Comparison of ENCODE assay signal across 8 mouse cellular contexts in genomic region chr4:117913421-117913820, GRCm38 (mm10). TPM values are rescaled to one million over a fixed set of nuclear protein-coding genes. Genes with fewer than 3 reads are reported as not detected.
DNase-seq lines count a peak whose midpoint lies in the region; ATAC-seq and TF ChIP-seq lines count a peak whose summit lies in the region.

No protein-coding gene starts in this region.

- H3K36me3 ChIP-seq in ES-E14 (ENCODE audit: control insufficient read depth, insufficient read depth, low read length, poor library complexity, severe bottlenecking) = peaks cover 12% of the 10 kb centered on the region
- H3K36me3 ChIP-seq in heart, embryonic 14.5 days (ENCODE audit: control insufficient read depth, insufficient read depth, low read length) = peaks cover 37% of the 10 kb centered on the region
- H3K36me3 ChIP-seq in midbrain, embryonic 11.5 days (ENCODE audit: control insufficient read depth, insufficient read depth, low read length) = peaks cover 5% of the 10 kb centered on the region

- H3K4me2 ChIP-seq in heart, embryonic 14.5 days (ENCODE audit: low read length) = peak overlapping the region; percentile 96
- peak overlapping the region; percentile 98 for H3K4me2 ChIP-seq in midbrain, embryonic 11.5 days

- H3K27ac ChIP-seq in ES-E14 (ENCODE audit: insufficient read depth, low read depth, low read length, poor library complexity, severe bottlenecking) = no peak overlapping the region
- 0 out of 4 replicates have a peak overlapping the region, but pooled peaks of 1 of the 2 experiments have one; percentile 87 for H3K27ac ChIP-seq in heart, embryonic 14.5 days (replicated peaks in 1 of 2; ENCODE audit: control insufficient read depth in 1 of 2, insufficient read depth in 1 of 2, low read depth in 2 of 2, low read length in 2 of 2)
- H3K27ac ChIP-seq in midbrain, embryonic 11.5 days (ENCODE audit: low read depth, low read length) = no peak overlapping the region

- no peaks in the 10 kb centered on the region for H3K27me3 ChIP-seq in heart, embryonic 14.5 days (ENCODE audit: control insufficient read depth, insufficient read depth, low read length)
- H3K27me3 ChIP-seq in midbrain, embryonic 11.5 days (ENCODE audit: control insufficient read depth, insufficient read depth, low read length) = no peaks in the 10 kb centered on the region

- DNase-seq in ES-E14 (ENCODE audit: low read depth, low spot score) = no peak
- DNase-seq in cerebellum, adult 18-20 months = peak; percentile 80 to 84
- DNase-seq in kidney, postnatal 14 days = peak; percentile 77
- DNase-seq in midbrain, embryonic 11.5 days (ENCODE audit: low spot score, missing footprints) = no peak

- peak overlapping the region in 1 of 2 experiments; percentile 91; a peak in 1 of 4 replicates for H3K4me3 ChIP-seq in ES-E14 (ENCODE audit: insufficient read depth in 1 of 2, low read depth in 1 of 2, low read length in 2 of 2, poor library complexity in 1 of 2, severe bottlenecking in 1 of 2)
- H3K4me3 ChIP-seq in heart, embryonic 14.5 days (ENCODE audit: control insufficient read depth in 1 of 2, insufficient read depth in 1 of 2, low read depth in 1 of 2, low read length in 2 of 2) = peak overlapping the region; percentile 65 to 85; a peak in 3 of 4 replicates
- H3K4me3 ChIP-seq in midbrain, embryonic 11.5 days (ENCODE audit: low read depth, low read length) = no peak overlapping the region; the same call in 1 of the 2 replicates

- no peaks in the 10 kb centered on the region for H3K9me3 ChIP-seq in ES-E14 (ENCODE audit: control insufficient read depth, insufficient read depth, low read depth, low read length)
- H3K9me3 ChIP-seq in heart, embryonic 14.5 days (ENCODE audit: control insufficient read depth, low read length) = no peaks in the 10 kb centered on the region
- no peaks in the 10 kb centered on the region for H3K9me3 ChIP-seq in midbrain, embryonic 11.5 days (ENCODE audit: control insufficient read depth, low read length)

- in situ Hi-C loops in ES-E14 (cut with MboI; ENCODE audit: low sequenced_read_pairs in 2 of 2, unreplicated experiment in 2 of 2) = no loop called here

- ATAC-seq in heart, embryonic 14.5 days (ENCODE audit: insufficient number of reproducible peaks, insufficient read depth, low FRiP score, low read depth) = no peak
- ATAC-seq in midbrain, embryonic 11.5 days (ENCODE audit: low FRiP score) = no peak
- no peak for ATAC-seq in megakaryocyte progenitor cell, adult 5-6 weeks (replicated peaks; ENCODE audit: poor library complexity)
- no peak for ATAC-seq in megakaryocyte-erythroid progenitor cell, adult 5-6 weeks (replicated peaks; ENCODE audit: low FRiP score, low TSS enrichment, poor library complexity, severe bottlenecking)
- ATAC-seq in granulocyte monocyte progenitor cell, adult 5-6 weeks (replicated peaks; ENCODE audit: poor library complexity, severe bottlenecking) = no peak

- peak overlapping the region; percentile 95; the same call in 1 of the 2 replicates for H3K9ac ChIP-seq in ES-E14 (ENCODE audit: insufficient read depth, low read depth, low read length, poor library complexity, severe bottlenecking)
- H3K9ac ChIP-seq in heart, embryonic 14.5 days (ENCODE audit: low read length) = peak overlapping the region; percentile 91
- no peak overlapping the region; the same call in 1 of the 2 replicates for H3K9ac ChIP-seq in midbrain, embryonic 11.5 days (ENCODE audit: low read length)

- H3K4me1 ChIP-seq in ES-E14 (ENCODE audit: control insufficient read depth in 2 of 2, insufficient read depth in 2 of 2, low read length in 2 of 2, poor library complexity in 1 of 2) = peaks cover 0 to 10% of the 10 kb centered on the region in 2 experiments; a peak in 2 of 4 replicates
- H3K4me1 ChIP-seq in heart, embryonic 14.5 days (ENCODE audit: control insufficient read depth in 2 of 2, insufficient read depth in 2 of 2, low read length in 2 of 2) = peaks cover 35 to 44% of the 10 kb centered on the region in 2 experiments
- peaks cover 22% of the 10 kb centered on the region for H3K4me1 ChIP-seq in midbrain, embryonic 11.5 days (ENCODE audit: control insufficient read depth, insufficient read depth, low read length)

- WGBS in heart, embryonic 14.5 days = 34% methylated on average over 3 of the region's 3 CpGs
- WGBS in midbrain, embryonic 11.5 days = 46% methylated on average over 3 of the region's 3 CpGs

TF ChIP-seq in ES-E14, 5 proteins besides CTCF, POLR2A, EP300 and RAD21:
- TF ChIP-seq HCFC1 (IDR thresholded peaks at IDR 0.05; ENCODE audit: borderline replicate concordance, insufficient read depth, low read length) = no peak
- TF ChIP-seq MAFK (IDR thresholded peaks at IDR 0.05; ENCODE audit: insufficient read depth, low read depth, low read length) = no peak
- no peak for TF ChIP-seq CHD2 (IDR thresholded peaks at IDR 0.05; ENCODE audit: low read depth, low read length)
- no peak for TF ChIP-seq ZC3H11A (IDR thresholded peaks at IDR 0.05; ENCODE audit: borderline replicate concordance, low read depth, low read length)
- no peak for TF ChIP-seq ZNF384 (IDR thresholded peaks at IDR 0.05; ENCODE audit: low read depth, low read length)

RNA-seq across cellular contexts. Expression of gene Ipo13, which starts 1.4 kb away (rescaled TPM):
- total RNA-seq in ES-E14 (2012; rRNA removed) = 50.2 and 53.6 TPM in 2 replicates
- polyA plus RNA-seq in heart, embryonic 14.5 days (2014; fragmentation: Nextera tagmentation; extraction: Ambion mirVana) = 35.5 and 36.4 TPM in 2 replicates
- 49.0 and 54.7 TPM in 2 replicates for polyA plus RNA-seq in midbrain, embryonic 11.5 days (2014; fragmentation: Nextera tagmentation; extraction: Ambion mirVana)
- 19.1 and 19.5 TPM in 2 replicates for total RNA-seq in megakaryocyte progenitor cell, adult 5-6 weeks (2015)
- 6.2 and 10.6 TPM in 2 replicates for total RNA-seq in megakaryocyte progenitor cell, adult 5-6 weeks (2017)
- 18.4 and 23.4 TPM in 2 replicates for total RNA-seq in megakaryocyte-erythroid progenitor cell, adult 5-6 weeks (2014; fragmentation: Nextera tagmentation)
- 6.4 and 7.8 TPM in 2 replicates for total RNA-seq in megakaryocyte-erythroid progenitor cell, adult 5-6 weeks (2017)
- total RNA-seq in granulocyte monocyte progenitor cell, adult 5-6 weeks (2014; fragmentation: Nextera tagmentation) = 30.4 and 38.6 TPM in 2 replicates
- total RNA-seq in granulocyte monocyte progenitor cell, adult 5-6 weeks (2017) = 7.2 and 10.0 TPM in 2 replicates

RNA-seq across cellular contexts. Expression of gene Artn, which starts 16.1 kb away (rescaled TPM):
- total RNA-seq in ES-E14 (2012; rRNA removed) = 0.94 and 1.8 TPM in 2 replicates
- polyA plus RNA-seq in heart, embryonic 14.5 days (2014; fragmentation: Nextera tagmentation; extraction: Ambion mirVana) = 0.81 and 0.85 TPM in 2 replicates
- 0.40 and 0.53 TPM in 2 replicates for polyA plus RNA-seq in midbrain, embryonic 11.5 days (2014; fragmentation: Nextera tagmentation; extraction: Ambion mirVana)
- total RNA-seq in megakaryocyte progenitor cell, adult 5-6 weeks (2015) = not detected in 2 replicates
- not detected in 2 replicates for total RNA-seq in megakaryocyte progenitor cell, adult 5-6 weeks (2017)
- total RNA-seq in megakaryocyte-erythroid progenitor cell, adult 5-6 weeks (2014; fragmentation: Nextera tagmentation) = not detected in 2 replicates
- total RNA-seq in megakaryocyte-erythroid progenitor cell, adult 5-6 weeks (2017) = not detected in 2 replicates
- total RNA-seq in granulocyte monocyte progenitor cell, adult 5-6 weeks (2014; fragmentation: Nextera tagmentation) = not detected in 2 replicates
- total RNA-seq in granulocyte monocyte progenitor cell, adult 5-6 weeks (2017) = not detected in 2 replicates

RNA-seq across cellular contexts. Expression of gene Dph2, which starts 21.6 kb away (rescaled TPM):
- total RNA-seq in ES-E14 (2012; rRNA removed) = 25.1 and 36.1 TPM in 2 replicates
- 10.4 and 10.6 TPM in 2 replicates for polyA plus RNA-seq in heart, embryonic 14.5 days (2014; fragmentation: Nextera tagmentation; extraction: Ambion mirVana)
- 23.9 and 27.7 TPM in 2 replicates for polyA plus RNA-seq in midbrain, embryonic 11.5 days (2014; fragmentation: Nextera tagmentation; extraction: Ambion mirVana)
- total RNA-seq in megakaryocyte progenitor cell, adult 5-6 weeks (2015) = 9.5 and 13.0 TPM in 2 replicates
- total RNA-seq in megakaryocyte progenitor cell, adult 5-6 weeks (2017) = 8.3 and 10.3 TPM in 2 replicates
- 12.8 and 24.7 TPM in 2 replicates for total RNA-seq in megakaryocyte-erythroid progenitor cell, adult 5-6 weeks (2014; fragmentation: Nextera tagmentation)
- 11.7 and 12.6 TPM in 2 replicates for total RNA-seq in megakaryocyte-erythroid progenitor cell, adult 5-6 weeks (2017)
- 13.3 and 15.6 TPM in 2 replicates for total RNA-seq in granulocyte monocyte progenitor cell, adult 5-6 weeks (2014; fragmentation: Nextera tagmentation)
- total RNA-seq in granulocyte monocyte progenitor cell, adult 5-6 weeks (2017) = 8.9 and 9.6 TPM in 2 replicates

RNA-seq across cellular contexts. Expression of gene Atp6v0b, which starts 26.3 kb away (rescaled TPM):
- 267 and 398 TPM in 2 replicates for total RNA-seq in ES-E14 (2012; rRNA removed)
- polyA plus RNA-seq in heart, embryonic 14.5 days (2014; fragmentation: Nextera tagmentation; extraction: Ambion mirVana) = 222 and 250 TPM in 2 replicates
- polyA plus RNA-seq in midbrain, embryonic 11.5 days (2014; fragmentation: Nextera tagmentation; extraction: Ambion mirVana) = 214 and 216 TPM in 2 replicates
- total RNA-seq in megakaryocyte progenitor cell, adult 5-6 weeks (2015) = 308 and 311 TPM in 2 replicates
- total RNA-seq in megakaryocyte progenitor cell, adult 5-6 weeks (2017) = 105 and 150 TPM in 2 replicates
- 164 and 195 TPM in 2 replicates for total RNA-seq in megakaryocyte-erythroid progenitor cell, adult 5-6 weeks (2014; fragmentation: Nextera tagmentation)
- total RNA-seq in megakaryocyte-erythroid progenitor cell, adult 5-6 weeks (2017) = 40.6 and 60.1 TPM in 2 replicates
- total RNA-seq in granulocyte monocyte progenitor cell, adult 5-6 weeks (2014; fragmentation: Nextera tagmentation) = 253 and 300 TPM in 2 replicates
- 97.8 and 111 TPM in 2 replicates for total RNA-seq in granulocyte monocyte progenitor cell, adult 5-6 weeks (2017)

RNA-seq across cellular contexts. Expression of gene B4galt2, which starts 30.1 kb away (rescaled TPM):
- total RNA-seq in ES-E14 (2012; rRNA removed) = 11.1 and 11.2 TPM in 2 replicates
- 13.8 and 18.2 TPM in 2 replicates for polyA plus RNA-seq in heart, embryonic 14.5 days (2014; fragmentation: Nextera tagmentation; extraction: Ambion mirVana)
- 26.8 and 29.1 TPM in 2 replicates for polyA plus RNA-seq in midbrain, embryonic 11.5 days (2014; fragmentation: Nextera tagmentation; extraction: Ambion mirVana)
- total RNA-seq in megakaryocyte progenitor cell, adult 5-6 weeks (2015) = 0.54 TPM in 2 replicates
- total RNA-seq in megakaryocyte progenitor cell, adult 5-6 weeks (2017) = not detected in 2 replicates
- total RNA-seq in megakaryocyte-erythroid progenitor cell, adult 5-6 weeks (2014; fragmentation: Nextera tagmentation) = not detected in 2 replicates
- total RNA-seq in megakaryocyte-erythroid progenitor cell, adult 5-6 weeks (2017) = 2.8 TPM in 1 of 2 replicates, not detected in the other
- 0.73 TPM in 1 of 2 replicates, not detected in the other for total RNA-seq in granulocyte monocyte progenitor cell, adult 5-6 weeks (2014; fragmentation: Nextera tagmentation)
- total RNA-seq in granulocyte monocyte progenitor cell, adult 5-6 weeks (2017) = 0.04 TPM in 1 of 2 replicates, not detected in the other

Comparison
In these comparisons a context has a peak if more than half of its experiments do, and no peak if none do; other contexts are left out.
1. DNase-seq: peak in cerebellum, adult 18-20 months (2 of 2) and kidney, postnatal 14 days (single experiment); none in ES-E14 (single experiment) and midbrain, embryonic 11.5 days (single experiment).